ENCODE assay signal across 16 mouse cellular contexts in genomic region chr13:110602894-110603293, GRCm38 (mm10).
"Had no signal": no experiment of that assay in that cellular context is flagged by ENCODE, and none has a peak within 500 bp of the region (broad histone marks: within the 10 kb centered on the region; RNA-seq: fewer than 3 reads in every experiment).

No protein-coding gene starts in this region.

- DNase-seq: retina, postnatal 1 day; right cerebral cortex, adult 18-20 months; right cerebral cortex, postnatal 14 days; right cerebral cortex, postnatal 25 days; right cerebral cortex, postnatal 4 days; spleen, adult 18-20 months; thymus, adult 18-20 months; thymus, adult 2 months; thymus, postnatal 14 days; thymus, postnatal 25 days; thymus, postnatal 36 days; thymus, postnatal 4 days had no signal

- H3K27me3 ChIP-seq: neural tube, embryonic 12.5 days; neural tube, embryonic 13.5 days; neural tube, embryonic 15.5 days; stomach, embryonic 15.5 days had no signal
